Mouse (Mus musculus) kidney, adult 9 months (tissue): ENCODE results near the gene Chtop.

Source experiments
- DNase-seq: peaks from one replicate; pipeline ENCODE4 v3.0.0; 2022

Chtop gene

GRCm38 (mm10) chr3:90508950-90509746 lies at the start of gene Chtop:
Chtop (minus strand) TSS chr3:90509498.
- DNase-seq, result peak; percentile 100

- DNase-seq, result no peak
Measured at GRCm38 (mm10) chr3:90555954-90556353, 46.7 kb upstream of the Chtop start.

GRCm38 (mm10) chr3:90552231-90552630 lies 42.9 kb upstream of the Chtop start:
- DNase-seq, result no peak

GRCm38 (mm10) chr3:90550421-90550790 lies 41.1 kb upstream of the Chtop start:
- DNase-seq, result no peak

GRCm38 (mm10) chr3:90549676-90550420 lies 40.5 kb upstream of the Chtop start:
- peak; percentile 36 for DNase-seq

DNA sequence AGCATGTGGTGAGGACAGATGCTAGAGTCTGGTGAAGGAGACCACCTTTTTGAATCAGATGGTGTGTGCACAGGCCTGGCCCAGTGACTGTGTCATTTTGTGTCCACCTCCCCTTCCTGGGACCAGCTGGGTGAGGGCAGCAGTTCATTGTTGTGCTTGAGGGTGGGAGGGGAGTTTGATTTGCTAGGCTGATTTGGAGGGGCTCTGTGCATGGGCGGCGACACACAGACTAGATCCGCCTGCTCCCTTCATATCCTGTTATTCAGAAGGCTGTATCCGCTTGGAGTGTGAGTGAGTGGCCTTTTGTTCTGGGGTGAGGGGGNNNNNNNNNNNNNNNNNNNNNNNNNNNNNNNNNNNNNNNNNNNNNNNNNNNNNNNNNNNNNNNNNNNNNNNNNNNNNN lies 31.6 kb upstream of the Chtop start:
- DNase-seq, result peak; percentile 67

DNA sequence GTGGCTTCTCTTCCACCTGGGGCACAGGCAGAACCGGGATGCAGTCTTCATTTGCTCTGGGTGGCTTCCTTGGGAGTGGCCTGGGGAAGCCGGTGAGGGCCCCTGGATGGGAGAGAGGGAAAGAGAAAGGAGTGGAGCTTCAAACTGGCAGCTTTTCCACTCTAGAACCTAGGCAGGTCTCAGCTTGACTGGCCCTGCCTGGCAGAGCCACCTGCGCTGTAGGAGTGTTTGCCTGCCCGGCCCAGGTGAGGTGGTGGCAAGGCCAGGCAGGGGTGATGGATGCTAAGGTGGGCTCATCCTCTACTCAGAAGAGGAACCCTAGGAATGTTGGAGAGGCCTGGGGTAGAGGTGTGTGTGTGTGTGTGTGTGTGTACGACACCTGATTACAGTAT lies 28.6 kb upstream of the Chtop start:
- DNase-seq, result no peak

GRCm38 (mm10) chr3:90537141-90537904 lies 28.0 kb upstream of the Chtop start, which contains the start of gene S100a16:
S100a16 (plus strand) TSS chr3:90537254.
- peak; percentile 92 for DNase-seq

GRCm38 (mm10) chr3:90535446-90535845 lies 26.1 kb upstream of the Chtop start:
- DNase-seq, result no peak

GRCm38 (mm10) chr3:90531713-90532112 lies 22.4 kb upstream of the Chtop start:
- no peak for DNase-seq

- no peak for DNase-seq
Measured at GRCm38 (mm10) chr3:90527291-90527873, 18.1 kb upstream of the Chtop start.

- DNase-seq, result no peak
Measured at GRCm38 (mm10) chr3:90526580-90526979, 17.3 kb upstream of the Chtop start, which contains the start of gene S100a14. S100a14 (plus strand) TSS chr3:90526856.

DNA sequence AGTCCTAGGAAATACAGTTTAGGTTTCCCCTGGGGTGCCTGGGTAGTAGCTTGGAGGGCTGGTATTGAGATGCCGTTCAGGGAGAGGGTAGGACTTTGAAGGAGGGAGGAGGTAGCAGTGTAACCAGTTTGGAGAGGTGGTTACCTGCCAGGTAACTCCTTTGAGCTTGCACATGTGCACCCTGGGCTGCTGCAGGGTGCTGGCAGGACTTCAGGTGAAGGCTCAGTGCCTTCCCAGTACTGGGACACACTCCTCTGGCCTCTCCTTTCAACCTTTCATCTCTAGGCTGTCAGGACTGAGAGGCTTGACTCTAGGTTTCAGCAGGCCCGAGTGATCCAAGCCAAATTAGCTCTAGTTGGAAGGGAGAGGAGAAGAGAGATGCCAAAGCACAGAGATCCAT lies 16.8 kb upstream of the Chtop start:
- DNase-seq, result no peak

DNA sequence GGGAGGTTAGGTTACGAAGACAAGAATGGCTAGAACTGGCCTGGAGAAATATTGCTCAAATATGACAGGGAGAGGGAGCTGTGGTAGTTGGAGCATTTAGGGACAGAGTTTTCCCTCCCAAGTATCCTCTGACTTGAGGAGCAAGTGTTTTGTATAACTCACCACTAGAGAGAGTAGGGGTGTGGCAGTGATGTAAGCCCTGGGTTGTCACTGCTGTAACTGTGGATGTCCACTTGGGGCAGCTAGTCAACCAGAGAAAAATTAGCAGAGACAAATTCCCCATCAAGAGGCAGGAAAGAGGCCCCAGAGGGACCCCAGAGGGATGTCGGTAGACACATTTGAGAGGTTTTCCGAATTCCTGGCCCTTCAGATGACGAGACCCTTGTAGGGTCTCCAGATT lies 16.1 kb upstream of the Chtop start:
- peak; percentile 82 for DNase-seq

DNA sequence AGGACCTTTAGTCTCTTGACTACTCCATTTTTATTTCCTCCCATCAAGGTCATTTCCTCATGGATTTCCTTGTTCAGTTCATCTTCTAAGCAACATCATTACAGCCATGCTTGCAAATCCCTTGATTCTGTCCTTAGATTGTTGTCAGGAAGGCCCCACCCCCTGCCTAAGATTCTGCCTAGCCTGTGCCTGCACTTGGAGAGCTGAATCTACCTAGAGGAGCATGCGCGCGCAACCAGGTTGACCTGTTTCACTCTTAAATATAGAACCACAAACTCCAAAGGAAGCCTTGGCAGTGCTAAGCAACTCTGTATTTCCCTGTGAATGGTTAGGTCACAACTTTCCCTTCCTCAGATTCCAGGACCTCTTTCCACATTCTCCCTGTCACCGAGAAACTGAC lies 8.4 kb upstream of the Chtop start:
- DNase-seq, result no peak

DNA sequence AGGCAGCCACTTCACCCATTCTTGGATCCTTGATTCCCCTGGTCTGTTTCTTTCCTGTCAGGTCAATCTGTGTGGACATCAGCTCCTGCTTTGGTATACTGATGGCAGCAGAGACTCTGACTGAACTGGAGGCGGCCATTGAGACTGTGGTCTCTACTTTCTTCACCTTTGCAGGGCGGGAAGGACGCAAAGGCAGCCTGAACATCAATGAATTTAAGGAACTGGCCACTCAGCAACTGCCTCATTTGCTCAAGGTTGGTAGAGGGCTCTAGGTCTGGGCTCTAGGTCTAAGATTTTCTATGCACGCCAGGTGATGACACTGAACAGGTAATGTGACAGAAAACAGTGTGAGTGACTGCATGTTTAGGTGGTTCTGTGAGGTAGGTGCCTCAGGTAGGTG lies 6.5 kb upstream of the Chtop start:
- no peak for DNase-seq

- peak; percentile 58 for DNase-seq
Measured at GRCm38 (mm10) chr3:90515242-90515641, 5.9 kb upstream of the Chtop start.

GRCm38 (mm10) chr3:90514691-90515090 lies 5.4 kb upstream of the Chtop start:
- DNase-seq, result peak; percentile 78

GRCm38 (mm10) chr3:90513796-90514590 lies 4.7 kb upstream of the Chtop start, which contains the start of the genes S100a1 and S100a13:
S100a1 (minus strand) TSS chr3:90514392.
S100a13 (plus strand) TSS chr3:90514435.
- DNase-seq, result peak; percentile 92

DNA sequence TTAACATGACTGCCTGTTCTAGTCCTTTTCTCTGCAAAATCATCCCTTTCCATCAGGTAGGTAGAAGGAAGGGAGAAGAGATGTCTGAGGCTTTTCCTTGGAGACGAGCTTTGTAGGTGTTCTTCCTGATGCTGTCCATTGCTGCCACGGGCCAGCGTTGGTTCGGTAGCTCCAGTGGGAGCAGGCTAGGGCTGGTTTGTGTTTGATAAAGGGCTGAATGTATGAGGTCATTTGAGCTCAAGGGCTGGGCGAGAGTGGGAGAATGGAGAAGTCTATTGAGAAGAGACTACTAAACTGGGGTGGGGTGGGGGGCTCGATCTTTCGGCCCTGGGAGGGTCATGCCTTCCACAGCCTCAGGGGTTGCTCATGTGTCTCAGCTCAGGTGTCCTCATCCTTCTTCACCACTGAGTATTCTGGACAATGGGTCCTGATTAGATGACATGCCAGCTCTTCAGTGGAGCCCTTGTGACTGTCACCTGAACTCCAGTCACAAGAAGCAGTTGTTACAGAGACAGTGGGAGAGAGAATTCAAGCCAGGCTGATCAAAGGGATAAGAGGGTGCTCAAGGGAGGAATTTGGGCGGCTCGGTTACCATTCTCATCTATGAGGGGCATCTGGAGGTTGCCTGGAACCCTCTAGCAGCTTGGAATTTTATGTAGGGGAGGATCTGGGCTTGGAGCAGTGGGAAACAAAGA lies 3.8 kb upstream of the Chtop start:
- DNase-seq, result no peak

DNA sequence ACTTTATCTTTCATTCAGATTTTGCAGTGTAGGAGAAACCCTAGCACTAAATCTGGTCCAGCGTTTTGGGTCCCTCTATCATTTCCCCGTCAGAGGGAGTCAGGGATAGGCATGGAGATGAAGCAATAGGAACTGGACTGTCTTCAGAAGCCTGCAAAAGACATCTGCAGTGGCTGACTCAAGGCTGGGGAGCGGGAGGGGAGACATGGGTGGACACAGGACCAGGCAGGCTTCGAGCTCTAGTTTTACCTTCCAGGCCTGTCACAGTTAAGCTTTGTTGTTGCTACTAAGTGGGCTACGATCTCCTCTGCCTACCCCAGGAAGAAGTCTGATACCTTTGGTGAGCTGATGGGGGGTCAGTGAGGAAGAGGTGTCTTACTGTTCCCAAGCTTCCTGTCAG lies 3.0 kb upstream of the Chtop start:
- no peak for DNase-seq
